Mouse (Mus musculus) limb, embryonic 15.5 days (tissue): ENCODE results near the gene Adck2. TPM values are rescaled to one million over a fixed set of nuclear protein-coding genes. Genes with fewer than 3 reads are reported as not detected.

Experiments
- ATAC-seq: fragments of 200-750 bp; cut with Nextera tagmentation; 2 replicates; pipeline ENCODE4 v1.8.0; 2017; ENCODE audit warnings: low read depth, moderate TSS enrichment; ENCODE audit not compliant: insufficient number of reproducible peaks, low FRiP score, low TSS enrichment
- H3K27ac ChIP-seq: fragments of 300-500 bp; sonication (generic); 2 replicates; pipeline ENCODE4 v1.5.1; 2015; ENCODE audit warnings: moderate library complexity, mild to moderate bottlenecking, inconsistent platforms
- H3K27me3 ChIP-seq: fragments of 300-500 bp; sonication (generic); 2 replicates; pipeline ENCODE4 v1.6.1; 2015; ENCODE audit warnings: inconsistent platforms
- H3K36me3 ChIP-seq: fragments of 300-500 bp; sonication (generic); 2 replicates; pipeline ENCODE4 v1.6.1; 2015; ENCODE audit warnings: inconsistent platforms
- H3K4me1 ChIP-seq: fragments of 300-500 bp; sonication (generic); 2 replicates; pipeline ENCODE4 v1.6.1; 2015; ENCODE audit warnings: inconsistent platforms
- H3K4me2 ChIP-seq: fragments of 300-500 bp; sonication (generic); 2 replicates; pipeline ENCODE4 v1.6.1; 2015; ENCODE audit warnings: mild to moderate bottlenecking, inconsistent platforms
- H3K4me3 ChIP-seq: fragments of 300-500 bp; sonication (generic); 2 replicates; pipeline ENCODE4 v1.5.1; 2015; ENCODE audit warnings: mild to moderate bottlenecking, inconsistent platforms
- H3K9ac ChIP-seq: fragments of 300-500 bp; sonication (generic); 2 replicates; pipeline ENCODE4 v1.6.1; 2015; ENCODE audit warnings: inconsistent platforms
- H3K9me3 ChIP-seq: fragments of 300-500 bp; sonication (generic); 2 replicates; pipeline ENCODE4 v1.6.1; 2016; ENCODE audit warnings: inconsistent platforms
- WGBS: fragments of 180-500 bp; shearing (Covaris S2); methylation state at CpG from one replicate; pipeline ENCODE4 v1.1.7; 2015; 5-methylcytosine and 5-hydroxymethylcytosine counted together
- polyA plus RNA-seq: library from polyadenylated mRNA; unstranded; fragments of >200 nt; fragmentation: Nextera tagmentation; extraction: Ambion mirVana; gene quantifications from 2 replicates; pipeline ENCODE4 v1.2.1, GENCODE M21; 2015

Gene Adck2
- polyA plus RNA-seq, 1 experiment from 2014 or later = 48.3 TPM

DNA sequence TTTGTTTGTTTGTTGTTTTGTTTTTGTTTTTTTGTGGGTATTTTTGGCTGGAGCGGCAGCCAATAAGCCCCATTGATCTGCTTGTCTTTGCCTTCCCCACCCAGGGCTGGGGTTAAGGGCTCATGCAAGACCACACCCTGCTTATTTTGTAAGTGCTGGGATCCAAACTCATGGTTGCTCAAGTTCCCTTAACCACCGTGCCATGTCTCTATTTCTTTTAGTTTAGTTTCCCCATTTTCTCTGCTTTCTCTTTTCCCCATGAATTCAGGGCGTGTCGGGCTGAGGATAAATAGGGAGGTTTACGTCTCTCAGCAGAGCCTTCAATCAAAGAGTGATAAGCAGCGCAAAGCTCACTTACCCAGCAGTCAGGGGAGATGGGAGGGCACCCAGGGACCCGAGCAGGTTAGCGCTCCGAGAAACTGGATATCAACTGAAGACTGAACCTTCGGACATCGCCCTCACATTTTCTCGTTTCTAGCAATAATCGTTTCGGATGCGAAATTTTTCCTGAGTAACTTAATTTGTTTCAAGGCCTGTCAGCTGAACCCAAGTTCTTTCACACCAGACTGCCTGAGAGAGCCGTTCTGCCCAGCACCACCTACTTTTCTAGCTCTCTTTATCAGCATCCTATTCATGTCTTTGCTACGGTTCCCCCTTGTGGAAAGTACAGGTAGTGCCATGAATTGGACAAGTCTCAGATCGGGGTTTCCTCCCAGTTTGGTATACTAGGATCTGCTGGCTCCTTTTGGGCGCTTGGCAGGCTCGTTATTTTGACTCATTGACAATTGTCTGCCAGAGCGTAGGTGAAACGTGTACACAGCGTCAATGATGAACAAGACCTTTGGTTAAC lies 11.3 kb upstream of the Adck2 start:
- H3K9ac ChIP-seq = 0 out of 2 replicates have a peak overlapping the region, but pooled peaks have one; percentile 10
- H3K27ac ChIP-seq = no peak overlapping the region
- peaks cover 17% of the 10 kb centered on the region for H3K4me1 ChIP-seq
- ATAC-seq = no peak
- H3K4me3 ChIP-seq = 0 out of 2 replicates have a peak overlapping the region, but pooled peaks have one; percentile 7
- H3K36me3 ChIP-seq = no peaks in the 10 kb centered on the region
- H3K27me3 ChIP-seq = no peaks in the 10 kb centered on the region
- no peaks in the 10 kb centered on the region for H3K9me3 ChIP-seq
- 23% methylated on average over 23 of the region's 23 CpGs for WGBS
- peak overlapping the region; percentile 22; the same call in 1 of the 2 replicates for H3K4me2 ChIP-seq

DNA sequence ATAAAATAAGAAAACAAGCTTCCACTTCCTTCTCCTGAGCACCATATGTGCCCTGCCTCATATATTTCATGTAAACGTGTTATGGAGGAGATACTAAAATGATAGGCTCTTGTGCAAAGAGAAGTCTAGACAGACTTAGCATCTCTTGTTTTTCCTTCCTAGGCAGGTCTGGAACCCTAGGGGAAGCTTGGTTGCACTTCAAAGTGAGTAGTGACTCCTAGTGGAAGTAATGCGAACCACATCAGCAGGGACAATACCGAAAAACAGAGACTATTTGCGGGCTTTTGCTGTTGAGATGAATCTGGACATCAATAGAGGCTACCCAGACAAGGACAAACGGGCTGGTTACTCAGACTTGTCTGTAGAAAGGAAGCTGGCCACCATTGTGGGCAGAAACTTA lies 6.1 kb upstream of the Adck2 start:
- Histone ChIP-seq H3K4me2 (no peak overlapping the region), H3K4me1 (no peaks in the 10 kb centered on the region; the same call in 1 of the 2 replicates), H3K27ac (no peak overlapping the region), H3K9ac (no peak overlapping the region), H3K27me3 (no peaks in the 10 kb centered on the region), H3K4me3 (no peak overlapping the region), H3K36me3 (no peaks in the 10 kb centered on the region), H3K9me3 (no peaks in the 10 kb centered on the region)
- no peak for ATAC-seq
- WGBS = 15% methylated on average over 5 of the region's 5 CpGs

DNA sequence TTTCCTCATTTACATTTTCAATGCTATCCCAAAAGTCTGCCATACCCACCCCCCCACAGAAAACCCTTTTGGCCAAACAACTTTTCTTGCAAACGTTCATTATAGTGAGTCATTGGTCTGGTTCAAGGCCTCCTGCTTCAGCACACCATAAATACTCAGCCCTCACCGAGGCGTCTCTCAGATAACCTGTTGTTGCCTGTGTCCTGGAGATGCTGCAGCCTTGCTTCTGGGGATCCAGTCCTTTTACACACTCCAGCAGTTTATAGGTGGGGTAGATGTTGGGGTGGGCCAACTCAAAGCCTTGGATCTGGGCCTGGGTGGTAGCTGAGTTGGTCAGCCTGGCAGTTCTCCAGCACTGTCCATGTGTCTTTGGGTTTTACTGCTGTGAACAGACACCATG lies 3.2 kb upstream of the Adck2 start:
- no peak for ATAC-seq
- Histone ChIP-seq H3K36me3 (no peaks in the 10 kb centered on the region), H3K4me2 (no peak overlapping the region), H3K27ac (no peak overlapping the region), H3K9me3 (no peaks in the 10 kb centered on the region), H3K27me3 (no peaks in the 10 kb centered on the region), H3K9ac (no peak overlapping the region), H3K4me1 (peaks cover 14% of the 10 kb centered on the region), H3K4me3 (no peak overlapping the region)
- 54% methylated on average over 3 of the region's 3 CpGs for WGBS

DNA sequence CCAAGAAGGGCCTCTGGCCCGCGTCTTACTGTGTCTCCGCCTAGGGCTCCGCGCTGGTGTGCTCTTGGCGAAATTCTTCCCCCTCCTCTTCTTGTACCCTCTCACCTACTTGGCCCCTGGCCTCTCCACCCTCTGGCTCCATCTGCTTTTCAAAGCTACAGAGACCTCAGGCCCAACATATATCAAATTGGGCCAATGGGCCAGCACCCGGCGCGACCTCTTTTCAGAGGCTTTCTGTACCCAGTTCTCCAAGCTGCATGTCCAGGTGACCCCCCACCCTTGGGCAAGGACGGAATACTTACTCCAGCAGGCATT lies 839 bp downstream of the Adck2 start:
- H3K4me2 ChIP-seq = peak overlapping the region; percentile 86
- H3K9ac ChIP-seq = peak overlapping the region; percentile 84
- ATAC-seq = no peak; the same call in 1 of the 2 replicates
- peaks cover 14% of the 10 kb centered on the region for H3K4me1 ChIP-seq
- H3K27me3 ChIP-seq = no peaks in the 10 kb centered on the region
- peak overlapping the region; percentile 93 for H3K27ac ChIP-seq
- peaks cover 33% of the 10 kb centered on the region for H3K36me3 ChIP-seq
- WGBS = 19% methylated on average over 10 of the region's 10 CpGs
- H3K9me3 ChIP-seq = no peaks in the 10 kb centered on the region
- peak overlapping the region; percentile 96 for H3K4me3 ChIP-seq

DNA sequence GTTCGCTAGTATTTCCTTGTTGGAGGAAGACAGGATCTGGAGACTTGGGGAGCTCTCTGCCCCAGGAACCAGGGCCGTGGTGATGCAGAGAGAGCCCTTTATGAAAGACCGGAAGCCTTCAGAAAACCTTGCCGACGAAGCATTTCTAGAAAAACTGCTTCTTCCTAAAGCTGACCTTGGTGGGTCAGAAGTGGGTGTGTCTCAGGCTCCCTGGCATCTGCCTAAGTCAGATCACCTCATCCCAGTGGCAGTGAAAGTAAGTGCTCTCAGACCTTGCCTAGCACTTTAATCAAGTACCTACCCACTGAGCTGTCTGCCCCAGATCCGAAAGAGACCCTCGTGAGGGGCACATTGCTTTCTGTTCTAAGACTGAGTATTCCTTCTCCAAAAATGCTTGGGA lies 1.3 kb downstream of the Adck2 start:
- Histone ChIP-seq H3K27me3 (no peaks in the 10 kb centered on the region), H3K4me2 (peak overlapping the region; percentile 86), H3K4me1 (peaks cover 14% of the 10 kb centered on the region), H3K36me3 (peaks cover 37% of the 10 kb centered on the region), H3K9ac (no peak overlapping the region; the same call in 1 of the 2 replicates), H3K4me3 (peak overlapping the region; percentile 96), H3K27ac (no peak overlapping the region), H3K9me3 (no peaks in the 10 kb centered on the region)
- 69% methylated on average over 7 of the region's 7 CpGs for WGBS
- ATAC-seq = no peak

DNA sequence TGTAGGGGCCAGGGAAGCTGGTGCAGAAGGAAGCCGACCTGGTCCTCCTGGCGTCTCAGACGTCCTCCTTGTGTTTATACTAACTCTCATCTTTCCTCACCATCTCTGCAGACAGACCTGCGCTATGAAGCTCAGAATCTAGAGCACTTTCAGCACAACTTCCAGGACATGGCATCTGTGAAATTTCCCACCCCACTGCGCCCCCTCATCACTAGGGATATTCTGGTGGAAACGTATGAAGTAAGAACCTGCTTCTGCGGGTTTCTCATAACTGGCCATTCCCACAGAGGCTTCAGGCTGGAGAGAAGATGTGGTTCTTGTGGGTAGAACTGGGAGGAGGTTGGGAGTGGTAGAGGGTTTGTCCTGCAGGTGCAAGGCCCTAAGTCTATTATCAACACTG lies 5.9 kb downstream of the Adck2 start:
- H3K4me2 ChIP-seq = no peak overlapping the region
- no peaks in the 10 kb centered on the region for H3K27me3 ChIP-seq
- H3K4me1 ChIP-seq = peaks cover 6% of the 10 kb centered on the region
- no peak overlapping the region for H3K9ac ChIP-seq
- H3K9me3 ChIP-seq = no peaks in the 10 kb centered on the region
- no peak overlapping the region for H3K27ac ChIP-seq
- H3K4me3 ChIP-seq = no peak overlapping the region
- WGBS = 92% methylated on average over 7 of the region's 7 CpGs
- no peak for ATAC-seq
- H3K36me3 ChIP-seq = peaks cover 71% of the 10 kb centered on the region

DNA sequence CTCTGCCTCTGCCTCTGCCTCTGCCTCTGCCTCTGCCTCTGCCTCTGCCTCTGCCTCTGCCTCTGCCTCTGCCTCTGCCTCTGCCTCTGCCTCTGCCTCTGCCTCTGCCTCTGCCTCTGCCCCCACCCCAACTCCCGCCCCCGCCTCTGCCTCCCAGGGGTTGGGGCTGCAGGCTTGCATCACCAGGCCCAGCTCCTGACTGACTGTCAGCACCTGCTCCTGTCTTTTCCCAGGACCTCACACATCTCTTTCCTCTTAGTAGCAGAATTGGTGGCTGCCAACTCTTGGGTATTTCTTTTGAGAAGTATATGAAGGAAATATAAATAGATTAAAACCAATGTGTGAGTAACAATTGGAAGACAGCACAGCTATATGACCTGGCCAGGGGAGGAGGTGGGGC lies 6.9 kb downstream of the Adck2 start:
- no peaks in the 10 kb centered on the region for H3K4me1 ChIP-seq
- no peak overlapping the region for H3K9ac ChIP-seq
- H3K4me2 ChIP-seq = no peak overlapping the region
- no peak overlapping the region for H3K27ac ChIP-seq
- H3K27me3 ChIP-seq = no peaks in the 10 kb centered on the region
- 68% methylated on average over 2 of the region's 2 CpGs for WGBS
- ATAC-seq = no peak
- peaks cover 77% of the 10 kb centered on the region for H3K36me3 ChIP-seq
- no peak overlapping the region for H3K4me3 ChIP-seq
- no peaks in the 10 kb centered on the region for H3K9me3 ChIP-seq

DNA sequence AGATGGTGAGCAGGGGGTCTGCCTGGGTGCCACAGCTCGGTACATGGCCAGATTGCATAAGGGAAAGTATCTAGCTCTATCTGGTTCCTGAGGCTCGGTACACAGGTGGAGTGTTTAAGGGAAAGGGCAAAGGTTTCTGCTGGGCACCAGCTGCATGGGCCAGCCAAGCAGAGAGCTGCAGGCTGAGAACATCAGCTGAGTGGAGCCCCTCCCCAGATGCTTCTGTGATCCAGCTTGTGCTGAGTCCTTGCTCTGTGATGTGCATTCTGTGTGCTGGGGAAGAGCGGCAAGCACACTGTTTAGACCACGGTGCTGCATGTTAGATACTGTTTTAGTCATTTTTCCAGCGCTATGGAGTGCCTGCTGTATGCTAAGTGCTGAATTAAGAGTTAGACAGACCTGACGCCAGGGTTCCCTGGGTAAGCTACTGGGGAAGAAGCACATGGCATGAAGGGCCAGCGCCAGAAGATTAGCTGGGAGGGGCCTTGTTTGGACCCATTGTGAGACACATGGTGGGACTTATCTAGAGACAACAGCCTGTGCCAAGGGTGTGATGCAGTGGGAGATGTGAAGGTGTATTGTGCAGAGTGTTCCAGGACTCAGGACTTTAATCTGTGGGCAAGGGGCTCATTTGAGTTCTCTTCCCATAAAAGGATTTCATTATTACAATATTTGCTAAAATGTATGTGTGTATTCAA lies 7.6 kb downstream of the Adck2 start:
- WGBS = 76% methylated on average over 7 of the region's 7 CpGs
- Histone ChIP-seq H3K4me1 (no peaks in the 10 kb centered on the region), H3K9me3 (no peaks in the 10 kb centered on the region), H3K36me3 (peaks cover 81% of the 10 kb centered on the region), H3K27me3 (no peaks in the 10 kb centered on the region), H3K4me3 (no peak overlapping the region), H3K4me2 (no peak overlapping the region), H3K9ac (no peak overlapping the region), H3K27ac (no peak overlapping the region)
- ATAC-seq = no peak

DNA sequence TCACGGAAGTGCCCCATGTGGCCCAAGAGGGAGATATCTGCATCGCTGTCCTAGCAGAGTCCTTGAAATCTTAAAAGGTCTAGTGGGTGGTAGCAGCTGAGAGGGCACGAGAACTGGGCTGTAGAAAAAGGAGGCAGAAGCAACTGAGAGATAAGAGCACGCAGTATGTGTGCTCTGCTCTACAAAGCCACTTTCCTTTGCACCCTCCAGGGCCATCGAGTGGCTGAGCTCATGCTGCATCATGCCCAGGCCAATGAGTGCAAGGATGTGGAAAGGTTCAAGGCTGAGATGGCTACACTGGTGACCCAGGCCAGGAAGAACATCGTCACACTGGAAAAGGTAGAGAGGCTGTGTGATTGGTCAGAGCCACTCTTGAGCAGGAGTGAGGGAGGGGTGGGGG lies 11.8 kb downstream of the Adck2 start, which contains the start of gene Gm42420:
Gm42420 (plus strand) TSS at position 237 of the 400 bp plus-strand sequence.
- no peak for ATAC-seq
- WGBS = 91% methylated on average over 6 of the region's 6 CpGs
- Histone ChIP-seq H3K4me1 (no peaks in the 10 kb centered on the region), H3K4me3 (no peak within 1 kb of the TSS), H3K9ac (no peak within 1 kb of the TSS), H3K36me3 (peaks cover 72% of the 10 kb centered on the region), H3K27me3 (no peaks in the 10 kb centered on the region), H3K9me3 (no peaks in the 10 kb centered on the region), H3K27ac (no peak within 1 kb of the TSS), H3K4me2 (no peak within 1 kb of the TSS)

DNA sequence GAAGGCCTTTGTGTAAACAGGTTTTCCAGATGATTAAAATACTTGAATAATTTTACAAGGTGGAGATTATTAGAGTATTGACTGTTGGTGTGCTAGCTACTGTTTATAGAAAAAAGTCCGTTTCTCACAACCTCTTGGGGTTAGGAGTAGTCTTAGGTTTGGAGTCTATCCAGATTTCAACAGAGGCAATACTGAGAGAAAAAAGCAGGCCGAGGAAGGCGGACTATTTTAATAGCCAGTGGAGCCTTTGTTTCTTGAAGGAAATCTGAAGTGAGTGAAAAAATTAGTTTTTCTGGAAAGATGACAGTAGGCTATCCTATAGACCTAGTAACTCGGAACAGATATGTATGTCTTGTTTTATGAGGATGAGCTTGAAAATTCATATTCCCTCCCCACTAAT lies 17.8 kb downstream of the Adck2 start:
- no peak overlapping the region for H3K4me2 ChIP-seq
- H3K9ac ChIP-seq = no peak overlapping the region

DNA sequence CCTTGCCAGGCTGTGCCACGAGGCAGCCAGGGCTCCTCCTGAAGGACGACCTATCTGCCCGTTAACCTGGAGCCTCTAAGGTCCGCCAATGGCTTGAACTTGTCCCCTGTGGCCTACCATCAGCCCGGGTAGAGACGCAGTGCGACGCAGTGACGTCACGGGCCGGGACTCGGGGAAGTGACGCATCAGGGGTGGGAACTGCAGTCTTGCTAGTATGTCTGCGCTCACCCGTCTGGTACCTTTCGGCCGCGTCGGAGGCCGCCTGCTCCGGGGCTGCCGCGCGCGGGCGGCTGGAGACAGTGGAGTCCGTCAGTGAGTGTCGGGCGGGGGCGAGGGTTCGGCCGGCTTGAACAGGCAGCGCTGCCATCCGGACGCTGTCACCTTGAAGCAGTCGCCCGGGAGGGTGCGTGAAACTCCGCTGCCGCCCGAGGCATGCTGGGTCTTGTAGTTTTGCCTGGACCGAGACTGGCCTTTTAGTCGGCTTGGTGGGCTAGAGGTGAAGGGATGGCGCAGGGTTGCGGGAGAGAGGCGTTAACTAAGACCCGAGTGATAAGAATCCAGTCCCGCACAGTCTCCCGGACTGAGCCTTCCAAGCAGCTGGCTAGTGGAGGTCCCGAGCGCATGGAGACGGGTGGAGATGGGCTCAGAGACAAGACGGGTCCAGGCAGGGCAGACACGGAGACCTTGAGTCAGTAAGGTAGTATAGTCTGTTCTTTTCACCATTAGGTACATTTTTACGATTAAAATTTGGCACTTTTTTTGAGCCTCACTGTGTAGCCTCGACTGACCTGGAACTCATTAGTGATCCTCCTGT lies 18.9 kb downstream of the Adck2 start, which contains the start of gene Ndufb2:
Ndufb2 (plus strand) TSS at position 174 of the 814 bp plus-strand sequence.
- Histone ChIP-seq H3K4me3 (peak within 1 kb of the TSS; percentile 95), H3K27me3 (no peaks in the 10 kb centered on the region), H3K9me3 (no peaks in the 10 kb centered on the region), H3K27ac (peak within 1 kb of the TSS; percentile 93), H3K4me1 (peaks cover 7% of the 10 kb centered on the region), H3K9ac (peak within 1 kb of the TSS; percentile 74), H3K4me2 (peak within 1 kb of the TSS; percentile 68), H3K36me3 (peaks cover 28% of the 10 kb centered on the region)
- under 1% methylated on average over 56 of the region's 56 CpGs for WGBS
- ATAC-seq = peak; percentile 97

More for the DNA sequence above, 17.8 kb downstream of the Adck2 start:
- no peak overlapping the region for H3K27ac ChIP-seq
- ATAC-seq = no peak
- H3K4me1 ChIP-seq = peaks cover 7% of the 10 kb centered on the region
- WGBS = 90% methylated on average over 4 of the region's 4 CpGs
- no peaks in the 10 kb centered on the region for H3K27me3 ChIP-seq
- H3K36me3 ChIP-seq = peaks cover 30% of the 10 kb centered on the region
- H3K4me3 ChIP-seq = peak overlapping the region; percentile 95
- H3K9me3 ChIP-seq = no peaks in the 10 kb centered on the region
